Mouse (Mus musculus): ENCODE results near the gene Myh10.

DNA sequence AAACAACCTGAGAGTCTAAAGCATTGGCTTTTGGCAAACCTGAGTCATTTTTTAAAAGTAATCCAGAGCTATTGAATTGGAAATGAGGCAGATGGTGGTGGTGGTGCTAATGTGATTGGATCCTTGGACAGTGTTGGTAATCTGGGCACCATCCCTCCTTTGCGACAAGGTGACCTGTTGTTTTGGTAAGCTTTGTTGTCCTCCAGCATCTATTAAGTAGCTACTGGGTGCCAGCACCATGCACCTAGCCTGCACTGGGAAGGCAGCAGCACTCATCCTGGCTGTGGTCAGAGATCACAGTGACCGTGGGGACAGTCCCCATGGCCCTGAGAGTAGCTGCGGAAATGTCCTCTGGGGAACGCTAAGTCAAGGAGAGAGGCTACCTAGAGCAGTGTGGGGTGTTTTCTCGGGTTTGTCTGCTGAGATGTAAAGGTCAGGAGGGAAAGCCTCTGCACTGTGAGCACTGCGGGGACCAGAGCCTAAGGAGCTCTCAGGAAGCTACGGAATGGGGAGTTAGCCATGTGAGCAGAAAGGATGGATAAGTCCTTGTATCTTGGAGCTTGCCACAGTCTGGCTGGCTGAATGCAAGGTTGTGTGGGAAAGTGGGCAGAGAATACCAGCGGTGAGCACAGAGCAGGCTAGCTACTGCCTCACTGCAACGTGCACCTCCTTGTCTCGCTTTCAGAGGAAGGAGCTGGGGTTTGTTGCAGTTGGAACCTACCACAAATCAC is 88.5 kb downstream of the Myh10 start:
- TF ChIP-seq CTCF (IDR thresholded peaks at IDR 0.05; ENCODE audit: low read depth) (no peak), EP300 (optimal IDR thresholded peaks at IDR 0.05) (no peak)

Measured in stomach, postnatal 0 days (tissue).